Mouse (Mus musculus) midbrain, embryonic 16.5 days (tissue): ENCODE measurements at regions not wholly inside any gene's neighbourhood (a gene's known extent, or its start where the extent isn't known, plus 50 kb on each side); places are given as distances from the start of the nearest gene placed in this dataset.

Experiments used
- ATAC-seq: fragments of 200-750 bp; cut with Nextera tagmentation; 2 replicates; pipeline ENCODE4 v1.8.0; 2017; ENCODE audit warnings: moderate TSS enrichment
- H3K27ac ChIP-seq: fragments of 300-500 bp; sonication (generic); 2 replicates; pipeline ENCODE4 v1.5.1; 2014; ENCODE audit warnings: mild to moderate bottlenecking, low read length, mixed read lengths
- H3K27me3 ChIP-seq: fragments of 300-500 bp; sonication (generic); 2 replicates; pipeline ENCODE4 v1.6.1; 2014; ENCODE audit warnings: low read depth, low read length, mixed read lengths; ENCODE audit not compliant: control insufficient read depth, insufficient read depth
- H3K36me3 ChIP-seq: fragments of 300-500 bp; sonication (generic); 2 replicates; pipeline ENCODE4 v1.6.1; 2014; ENCODE audit warnings: mild to moderate bottlenecking, low read length, moderate library complexity, mixed read lengths; ENCODE audit not compliant: control insufficient read depth, insufficient read depth
- H3K4me1 ChIP-seq: fragments of 300-500 bp; sonication (generic); 2 replicates; pipeline ENCODE4 v1.6.1; 2014; ENCODE audit warnings: mild to moderate bottlenecking, low read length, mixed read lengths; ENCODE audit not compliant: control insufficient read depth, insufficient read depth
- H3K4me2 ChIP-seq: fragments of 300-500 bp; sonication (generic); 2 replicates; pipeline ENCODE4 v1.6.1; 2014; ENCODE audit warnings: mild to moderate bottlenecking, low read length, mixed read lengths
- H3K4me3 ChIP-seq: fragments of 300-500 bp; sonication (generic); 2 replicates; pipeline ENCODE4 v1.5.1; 2014; ENCODE audit warnings: low read depth, mild to moderate bottlenecking, low read length, moderate library complexity, mixed read lengths
- H3K9ac ChIP-seq: fragments of 300-500 bp; sonication (generic); 2 replicates; pipeline ENCODE4 v1.6.1; 2014; ENCODE audit warnings: low read depth, low read length, mixed read lengths
- H3K9me3 ChIP-seq: fragments of 300-500 bp; sonication (generic); replicated peaks from 2 replicates; pipeline ENCODE4 v1.6.1; 2014; ENCODE audit warnings: mild to moderate bottlenecking, low read length, mixed read lengths; ENCODE audit not compliant: control insufficient read depth, poor library complexity, severe bottlenecking
- WGBS: fragments of 180-500 bp; shearing (Covaris S2); extraction: QIAGEN DNeasy Blood & Tissue Kit; methylation state at CpG from one replicate; pipeline ENCODE4 v1.1.7; 2014; 5-methylcytosine and 5-hydroxymethylcytosine counted together

GRCm38 (mm10) chr15:61879408-61879807, 956.6 kb upstream of the A1bg start:
- H3K4me3 ChIP-seq = no peak overlapping the region
- no peaks in the 10 kb centered on the region for H3K27me3 ChIP-seq
- H3K27ac ChIP-seq = no peak overlapping the region
- H3K9me3 ChIP-seq = no peaks in the 10 kb centered on the region
- H3K4me1 ChIP-seq = no peaks in the 10 kb centered on the region
- no peaks in the 10 kb centered on the region for H3K36me3 ChIP-seq
- no peak for ATAC-seq
- whole genome bisulfite sequencing = 91% methylated on average over 3 of the region's 3 CpGs
- H3K4me2 ChIP-seq = no peak overlapping the region
- H3K9ac ChIP-seq = no peak overlapping the region

GRCm38 (mm10) chr15:61873047-61873446, 950.2 kb upstream of the A1bg start:
- ATAC-seq = no peak
- H3K27me3 ChIP-seq = no peaks in the 10 kb centered on the region
- H3K9me3 ChIP-seq = no peaks in the 10 kb centered on the region
- WGBS = 23% methylated on average over 2 of the region's 2 CpGs
- no peak overlapping the region for H3K27ac ChIP-seq
- H3K9ac ChIP-seq = no peak overlapping the region
- no peak overlapping the region for H3K4me3 ChIP-seq
- H3K4me1 ChIP-seq = peaks cover 4% of the 10 kb centered on the region; the same call in 1 of the 2 replicates
- H3K36me3 ChIP-seq = no peaks in the 10 kb centered on the region
- no peak overlapping the region for H3K4me2 ChIP-seq

- 87% methylated on average over 6 of the region's 6 CpGs for WGBS
- no peaks in the 10 kb centered on the region for H3K36me3 ChIP-seq
- no peak overlapping the region for H3K27ac ChIP-seq
- no peaks in the 10 kb centered on the region for H3K27me3 ChIP-seq
- no peak for ATAC-seq
- no peak overlapping the region for H3K9ac ChIP-seq
- no peak overlapping the region for H3K4me2 ChIP-seq
- no peaks in the 10 kb centered on the region for H3K9me3 ChIP-seq
- no peaks in the 10 kb centered on the region for H3K4me1 ChIP-seq
- H3K4me3 ChIP-seq = no peak overlapping the region
These were observed 937.9 kb upstream of the A1bg start for GRCm38 (mm10) chr15:61860759-61861158.

- no peaks in the 10 kb centered on the region for H3K27me3 ChIP-seq
- no peak for ATAC-seq
- no peaks in the 10 kb centered on the region for H3K4me1 ChIP-seq
- no peak overlapping the region for H3K4me2 ChIP-seq
- no peaks in the 10 kb centered on the region for H3K36me3 ChIP-seq
- H3K9me3 ChIP-seq = no peaks in the 10 kb centered on the region
- H3K9ac ChIP-seq = no peak overlapping the region
- no peak overlapping the region for H3K27ac ChIP-seq
- H3K4me3 ChIP-seq = no peak overlapping the region
- WGBS = 68% methylated on average over 2 of the region's 2 CpGs
These were observed 933.1 kb upstream of the A1bg start for GRCm38 (mm10) chr15:61855880-61856279.

GRCm38 (mm10) chr15:61812671-61813070, 889.9 kb upstream of the A1bg start:
- no peak overlapping the region for H3K9ac ChIP-seq
- H3K9me3 ChIP-seq = no peaks in the 10 kb centered on the region
- no peaks in the 10 kb centered on the region for H3K36me3 ChIP-seq
- no peaks in the 10 kb centered on the region for H3K4me1 ChIP-seq
- no peak overlapping the region for H3K4me2 ChIP-seq
- no peak overlapping the region for H3K27ac ChIP-seq
- ATAC-seq = no peak
- H3K4me3 ChIP-seq = no peak overlapping the region
- H3K27me3 ChIP-seq = no peaks in the 10 kb centered on the region
- 75% methylated on average over 2 of the region's 2 CpGs for WGBS

- no peak for ATAC-seq
- H3K27ac ChIP-seq = no peak overlapping the region
- H3K9me3 ChIP-seq = no peaks in the 10 kb centered on the region
- no peaks in the 10 kb centered on the region for H3K4me1 ChIP-seq
- no peak overlapping the region for H3K4me3 ChIP-seq
- no peak overlapping the region for H3K9ac ChIP-seq
- 88% methylated on average over 2 of the region's 2 CpGs for WGBS
- no peaks in the 10 kb centered on the region for H3K36me3 ChIP-seq
- no peaks in the 10 kb centered on the region for H3K27me3 ChIP-seq
- H3K4me2 ChIP-seq = no peak overlapping the region
These were observed 882.6 kb upstream of the A1bg start for GRCm38 (mm10) chr15:61805379-61805778.

GRCm38 (mm10) chr15:61800155-61800554, 877.3 kb upstream of the A1bg start:
- Histone ChIP-seq H3K27me3 (no peaks in the 10 kb centered on the region), H3K9ac (no peak overlapping the region), H3K27ac (no peak overlapping the region), H3K4me3 (no peak overlapping the region), H3K4me1 (no peaks in the 10 kb centered on the region), H3K4me2 (no peak overlapping the region), H3K9me3 (no peaks in the 10 kb centered on the region), H3K36me3 (no peaks in the 10 kb centered on the region)
- no peak for ATAC-seq
- WGBS = 81% methylated on average over 4 of the region's 4 CpGs

GRCm38 (mm10) chr15:61797827-61798226, 875.0 kb upstream of the A1bg start:
- no peak overlapping the region for H3K9ac ChIP-seq
- WGBS = 82% methylated on average over 1 of the region's 1 CpGs
- no peaks in the 10 kb centered on the region for H3K9me3 ChIP-seq
- H3K4me1 ChIP-seq = no peaks in the 10 kb centered on the region
- H3K4me2 ChIP-seq = no peak overlapping the region
- no peak overlapping the region for H3K4me3 ChIP-seq
- no peak for ATAC-seq
- no peak overlapping the region for H3K27ac ChIP-seq
- H3K27me3 ChIP-seq = no peaks in the 10 kb centered on the region
- no peaks in the 10 kb centered on the region for H3K36me3 ChIP-seq

- Histone ChIP-seq H3K9ac (no peak overlapping the region), H3K4me2 (no peak overlapping the region), H3K36me3 (no peaks in the 10 kb centered on the region), H3K27me3 (no peaks in the 10 kb centered on the region), H3K4me1 (no peaks in the 10 kb centered on the region), H3K4me3 (no peak overlapping the region), H3K27ac (no peak overlapping the region), H3K9me3 (no peaks in the 10 kb centered on the region)
- no peak for ATAC-seq
- WGBS = 78% methylated on average over 3 of the region's 3 CpGs
These were observed 871.7 kb upstream of the A1bg start for GRCm38 (mm10) chr15:61794506-61794905.
